Mouse (Mus musculus) liver, embryonic 14.5 days (tissue): Measurements from ENCODE around the gene Fgfr2. TPM values are rescaled to one million over a fixed set of nuclear protein-coding genes. Genes with fewer than 3 reads are reported as not detected.

ENCODE experiments used
- ATAC-seq: fragments of 200-750 bp; cut with Nextera tagmentation; 2 replicates; pipeline ENCODE4 v1.8.0; 2017; ENCODE audit warnings: moderate number of reproducible peaks, mild to moderate bottlenecking, moderate library complexity; ENCODE audit not compliant: insufficient read depth
- DNase-seq, 3 experiments: peaks; one replicate each; pipeline ENCODE4 v3.0.0-alpha.2; 2012 to 2013; ENCODE audit warnings: low read depth in 3 of 3, low spot score in 3 of 3
- H3K27ac ChIP-seq: fragments of 300-500 bp; sonication (generic); 2 replicates; pipeline ENCODE4 v1.5.1; 2014; ENCODE audit warnings: moderate library complexity, mild to moderate bottlenecking, control low read depth, inconsistent platforms
- H3K27me3 ChIP-seq: fragments of 300-500 bp; sonication (generic); 2 replicates; pipeline ENCODE4 v1.6.1; 2014; ENCODE audit warnings: mild to moderate bottlenecking, low read length, moderate library complexity; ENCODE audit not compliant: control insufficient read depth, insufficient read depth
- H3K36me3 ChIP-seq: fragments of 300-500 bp; sonication (generic); replicated peaks from 2 replicates; pipeline ENCODE4 v1.6.1; 2014; ENCODE audit warnings: low read depth; ENCODE audit not compliant: control insufficient read depth, insufficient read depth
- H3K4me1 ChIP-seq, 2 experiments: fragments of 200-500 bp in 1 of 2; fragments of 300-500 bp in 1 of 2; sonication (generic) in 1 of 2; replicated peaks; 2 replicates each; pipeline ENCODE4 v1.6.1; 2012 to 2014; ENCODE audit warnings: antibody characterized with exemption in 1 of 2, inconsistent platforms in 1 of 2, low read length in 1 of 2; ENCODE audit not compliant: control insufficient read depth in 2 of 2, insufficient read depth in 2 of 2
- H3K4me2 ChIP-seq: fragments of 300-500 bp; sonication (generic); 2 replicates; pipeline ENCODE4 v1.6.1; 2014; ENCODE audit warnings: low read depth, mild to moderate bottlenecking, control low read depth, moderate library complexity
- H3K4me3 ChIP-seq, 2 experiments: fragments of 200-500 bp in 1 of 2; fragments of 300-500 bp in 1 of 2; sonication (generic) in 1 of 2; 2 replicates each; pipeline ENCODE4 v1.5.1; 2012 to 2014; ENCODE audit warnings: low read depth in 2 of 2, low read length in 2 of 2, mild to moderate bottlenecking in 2 of 2, control low read depth in 1 of 2, inconsistent platforms in 1 of 2, moderate library complexity in 1 of 2; ENCODE audit not compliant: insufficient read depth in 1 of 2
- H3K9ac ChIP-seq: fragments of 300-500 bp; sonication (generic); replicated peaks from 2 replicates; pipeline ENCODE4 v1.6.1; 2014; ENCODE audit warnings: mild to moderate bottlenecking, control low read depth, moderate library complexity
- H3K9me3 ChIP-seq: fragments of 300-500 bp; sonication (generic); 2 replicates; pipeline ENCODE4 v1.6.1; 2016; ENCODE audit warnings: low read length, mixed read lengths; ENCODE audit not compliant: control insufficient read depth
- CTCF ChIP-seq: IDR thresholded peaks from 2 replicates; pipeline ENCODE4 v1.5.1; 2016; ENCODE audit warnings: antibody characterized with exemption, low read depth, control low read depth
- EP300 ChIP-seq: IDR thresholded peaks from 2 replicates; pipeline ENCODE4 v1.6.1; 2016; ENCODE audit warnings: antibody characterized with exemption, low read depth
- WGBS: fragments of 180-500 bp; shearing (Covaris S2); extraction: QIAGEN DNeasy Blood & Tissue Kit; methylation state at CpG from one replicate; pipeline ENCODE4 v1.1.7; 2014; ENCODE audit not compliant: insufficient replicate concordance; 5-methylcytosine and 5-hydroxymethylcytosine counted together
- polyA plus RNA-seq, 2 experiments: library from polyadenylated mRNA; depleted of rRNA in 1 of 2; stranded (reverse) in 1 of 2; unstranded in 1 of 2; fragments of >200 nt; fragmentation: Nextera tagmentation in 1 of 2; extraction: Ambion mirVana in 1 of 2; gene quantifications; 2 replicates each; pipeline versions ENCODE4 v1.2.1 to v1.2.3; 2012 to 2014

Gene Fgfr2
- polyA plus RNA-seq, 2 experiments: 7.9 to 8.8 TPM

DNA sequence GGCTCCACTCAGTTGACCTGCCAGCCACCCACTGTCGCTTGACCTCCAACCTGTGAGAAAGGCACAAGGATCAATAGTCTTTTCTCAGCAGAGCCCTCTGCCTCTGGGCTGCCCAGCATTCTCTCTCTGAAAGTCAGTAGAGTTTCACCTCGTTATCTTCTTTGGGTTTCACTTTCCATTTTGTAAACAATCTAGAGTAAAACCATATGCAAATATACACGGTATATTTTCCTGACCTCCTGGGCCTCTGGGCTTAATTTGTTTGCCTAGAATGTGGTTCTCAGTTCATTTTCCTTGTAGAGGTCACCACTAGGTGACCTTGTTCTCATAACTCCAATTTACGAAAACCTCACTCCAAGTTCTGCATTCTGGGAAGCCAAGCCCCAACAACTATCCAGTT is 2322.5 kb downstream of the Fgfr2 start:
- 40% methylated on average over 4 of the region's 4 CpGs for WGBS
- H3K9me3 ChIP-seq: no peaks in the 10 kb centered on the region
- H3K27ac ChIP-seq: no peak overlapping the region
- no peak overlapping the region for H3K4me3 ChIP-seq
- no peak for TF ChIP-seq CTCF
- TF ChIP-seq EP300: no peak
- H3K4me2 ChIP-seq: no peak overlapping the region
- no peak overlapping the region for H3K9ac ChIP-seq
- DNase-seq (no peak), ATAC-seq (no peak)
- no peaks in the 10 kb centered on the region for H3K36me3 ChIP-seq
- peaks cover 0 to 8% of the 10 kb centered on the region in 2 experiments; a peak in 2 of 4 replicates for H3K4me1 ChIP-seq
- H3K27me3 ChIP-seq: no peaks in the 10 kb centered on the region

DNA sequence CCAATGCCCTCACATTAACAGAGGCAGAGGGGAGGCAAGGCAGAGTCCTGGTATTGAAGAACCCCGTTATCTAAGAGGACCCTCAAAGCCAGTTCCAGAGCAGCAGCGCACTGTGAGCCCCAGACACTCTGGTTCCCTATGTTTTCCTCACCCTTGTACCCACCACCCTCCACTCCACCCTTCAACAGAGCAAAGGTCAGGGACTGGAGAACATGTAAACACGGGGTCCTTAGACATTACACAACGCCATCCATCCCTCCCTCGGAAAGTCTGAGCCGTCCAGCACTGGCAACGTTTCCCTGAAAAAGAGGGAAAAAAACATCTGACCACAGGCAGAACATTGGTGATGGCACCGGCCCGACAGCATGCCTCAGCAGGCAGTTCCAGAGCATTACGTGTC is 2323.7 kb downstream of the Fgfr2 start:
- Histone ChIP-seq H3K4me2 (no peak overlapping the region), H3K4me1 (peaks cover 0 to 8% of the 10 kb centered on the region in 2 experiments; a peak in 2 of 4 replicates), H3K27ac (no peak overlapping the region), H3K9ac (no peak overlapping the region), H3K36me3 (no peaks in the 10 kb centered on the region), H3K27me3 (no peaks in the 10 kb centered on the region), H3K9me3 (no peaks in the 10 kb centered on the region), H3K4me3 (no peak overlapping the region)
- 73% methylated on average over 10 of the region's 10 CpGs for WGBS
- TF ChIP-seq EP300 (no peak), CTCF (no peak)
- ATAC-seq: peak; percentile 52; the same call in 1 of the 2 replicates
- DNase-seq: no peak

DNA sequence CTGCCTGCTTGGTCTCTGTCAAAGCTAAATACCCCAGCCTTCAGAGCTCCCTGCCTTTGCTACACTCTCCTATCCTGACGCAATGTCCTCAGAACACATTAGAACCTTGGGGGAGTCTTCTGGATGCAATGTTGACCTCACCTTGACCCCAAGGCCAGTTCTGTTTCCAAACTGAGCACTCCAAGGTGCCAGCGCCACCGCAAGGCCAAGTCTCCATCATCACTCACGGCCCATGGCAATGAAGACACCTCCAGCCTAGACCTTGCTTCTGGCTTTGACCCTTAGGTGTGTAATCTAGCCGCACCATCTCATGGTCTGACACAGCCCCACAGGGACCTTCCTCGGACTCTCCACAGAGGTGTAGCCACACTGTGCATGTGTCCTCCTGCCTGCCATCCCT is 2325.6 kb downstream of the Fgfr2 start:
- Histone ChIP-seq H3K27me3 (no peaks in the 10 kb centered on the region), H3K27ac (no peak overlapping the region), H3K9me3 (no peaks in the 10 kb centered on the region), H3K36me3 (no peaks in the 10 kb centered on the region), H3K9ac (no peak overlapping the region), H3K4me3 (no peak overlapping the region), H3K4me1 (peaks cover 0 to 8% of the 10 kb centered on the region in 2 experiments; a peak in 2 of 4 replicates), H3K4me2 (no peak overlapping the region)
- no peak for TF ChIP-seq EP300
- no peak for TF ChIP-seq CTCF
- WGBS: 58% methylated on average over 6 of the region's 6 CpGs
- DNase-seq (no peak), ATAC-seq (no peak)

DNA sequence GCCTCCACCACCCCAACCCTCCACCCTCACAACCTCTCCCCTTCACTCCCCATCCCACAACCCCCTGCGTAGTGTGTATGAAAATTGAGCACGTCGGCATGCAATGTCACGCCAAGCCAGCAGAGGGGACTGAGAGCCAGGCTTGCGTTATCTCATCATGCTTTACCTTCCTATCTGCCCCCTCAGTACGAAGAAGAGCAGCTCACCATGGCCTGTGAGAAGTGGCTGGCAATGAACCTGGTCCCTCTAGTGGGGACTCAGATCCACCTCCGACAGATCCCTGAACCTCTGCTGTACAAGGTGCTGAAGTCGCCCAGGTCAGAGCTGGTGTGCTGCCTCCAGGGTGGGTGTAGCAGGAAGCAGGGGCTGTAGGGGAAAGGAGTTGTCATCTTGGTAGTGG is 2326.4 kb downstream of the Fgfr2 start:
- peaks cover 0 to 8% of the 10 kb centered on the region in 2 experiments; a peak in 2 of 4 replicates for H3K4me1 ChIP-seq
- H3K36me3 ChIP-seq: no peaks in the 10 kb centered on the region
- no peak overlapping the region for H3K27ac ChIP-seq
- no peak for DNase-seq
- ATAC-seq: no peak
- H3K4me2 ChIP-seq: no peak overlapping the region
- H3K9me3 ChIP-seq: no peaks in the 10 kb centered on the region
- TF ChIP-seq CTCF: peak; percentile 43
- no peak for TF ChIP-seq EP300
- H3K4me3 ChIP-seq: no peak overlapping the region
- 51% methylated on average over 8 of the region's 8 CpGs for WGBS
- no peak overlapping the region for H3K9ac ChIP-seq
- no peaks in the 10 kb centered on the region for H3K27me3 ChIP-seq

DNA sequence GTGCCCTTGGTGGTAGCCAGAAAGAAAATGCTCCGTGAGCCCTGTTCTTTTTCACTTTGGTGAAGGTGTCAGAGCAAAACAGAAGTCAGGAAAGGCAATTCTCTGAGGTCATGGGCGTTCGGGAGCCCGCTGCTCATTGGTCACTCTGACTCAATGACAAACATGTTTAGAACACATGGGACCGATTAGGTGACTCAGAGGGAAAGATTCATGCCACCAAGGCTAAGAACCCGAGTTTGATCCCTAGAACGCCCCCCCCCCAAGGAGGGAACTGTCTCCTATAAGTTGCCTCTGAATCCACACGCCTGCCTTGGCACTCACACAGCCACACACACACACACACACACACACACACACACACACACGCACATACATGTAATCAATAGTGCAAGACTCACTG is 2329.5 kb downstream of the Fgfr2 start:
- 64% methylated on average over 9 of the region's 9 CpGs for WGBS
- TF ChIP-seq CTCF: no peak
- TF ChIP-seq EP300: no peak
- no peaks in the 10 kb centered on the region for H3K9me3 ChIP-seq
- DNase-seq: no peak
- ATAC-seq: no peak
- H3K4me1 ChIP-seq: peaks cover 0 to under 1% of the 10 kb centered on the region in 2 experiments; a peak in 1 of 4 replicates
- H3K27me3 ChIP-seq: no peaks in the 10 kb centered on the region
- no peak overlapping the region for H3K27ac ChIP-seq
- no peaks in the 10 kb centered on the region for H3K36me3 ChIP-seq
- no peak overlapping the region for H3K4me2 ChIP-seq
- no peak overlapping the region for H3K9ac ChIP-seq
- no peak overlapping the region for H3K4me3 ChIP-seq
